Mouse (Mus musculus): ENCODE results near the gene Nrn1l. TPM values are rescaled to one million over a fixed set of nuclear protein-coding genes. Genes with fewer than 3 reads are reported as not detected.

Gene Nrn1l
- total RNA-seq, 1 experiment from 2014 or later = not detected

GRCm38 (mm10) chr8:105880754-105881520 lies 12.4 kb upstream of the Nrn1l start, which contains the start of gene Edc4:
Edc4 (plus strand) TSS chr8:105880881.
- ATAC-seq (ENCODE audit: extremely low read depth, insufficient number of reproducible peaks, low FRiP score, poor library complexity, severe bottlenecking) = peak; percentile 93

DNA sequence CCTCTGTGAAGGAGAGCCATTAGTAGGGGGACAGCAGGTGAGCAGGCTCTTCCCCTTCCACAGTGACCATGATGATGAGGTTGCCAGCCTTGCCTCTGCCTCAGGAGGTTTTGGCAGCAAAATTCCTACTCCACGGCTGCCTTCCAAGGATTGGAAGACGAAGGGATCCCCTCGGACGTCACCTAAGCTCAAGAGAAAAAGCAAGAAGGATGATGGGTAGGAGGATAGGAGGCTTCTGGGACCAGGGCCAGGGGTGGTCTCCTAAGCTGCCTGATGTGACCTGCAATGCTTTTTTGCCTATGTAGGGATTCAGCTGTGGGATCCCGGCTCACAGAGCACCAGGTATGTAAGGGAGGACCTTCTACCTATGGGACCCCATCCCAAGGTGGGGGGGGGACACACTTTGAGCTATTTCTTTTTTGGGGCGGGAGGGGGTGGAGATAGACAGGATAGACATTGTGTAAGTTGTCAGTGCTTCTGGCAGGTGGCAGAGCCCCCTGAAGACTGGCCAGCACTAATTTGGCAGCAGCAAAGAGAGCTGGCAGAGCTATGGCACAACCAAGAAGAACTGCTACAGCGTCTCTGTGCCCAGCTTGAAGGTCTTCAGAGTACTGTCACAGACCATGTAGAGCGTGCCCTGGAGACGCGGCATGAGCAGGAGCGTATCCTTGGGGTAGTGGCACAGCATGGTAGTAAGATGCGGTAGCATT lies 3.5 kb upstream of the Nrn1l start:
- no peak for ATAC-seq (ENCODE audit: extremely low read depth, insufficient number of reproducible peaks, low FRiP score, poor library complexity, severe bottlenecking)

DNA sequence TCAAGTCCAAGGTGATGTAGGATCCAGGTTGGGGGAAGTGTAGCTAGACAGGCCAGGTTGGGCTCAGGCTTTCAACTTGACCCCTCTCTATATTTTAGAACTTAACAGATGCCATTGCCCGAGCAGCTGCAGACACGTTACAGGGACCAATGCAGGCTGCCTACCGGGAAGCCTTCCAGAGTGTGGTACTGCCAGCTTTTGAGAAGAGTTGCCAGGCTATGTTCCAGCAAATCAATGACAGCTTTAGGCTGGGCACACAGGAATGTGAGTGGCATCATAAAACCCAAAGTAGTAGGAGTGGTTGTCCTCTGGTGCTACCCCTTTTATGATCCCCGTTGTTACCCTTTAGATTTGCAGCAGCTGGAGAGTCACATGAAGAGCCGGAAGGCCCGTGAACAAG lies 2.5 kb upstream of the Nrn1l start:
- no peak for ATAC-seq (ENCODE audit: extremely low read depth, insufficient number of reproducible peaks, low FRiP score, poor library complexity, severe bottlenecking)

DNA sequence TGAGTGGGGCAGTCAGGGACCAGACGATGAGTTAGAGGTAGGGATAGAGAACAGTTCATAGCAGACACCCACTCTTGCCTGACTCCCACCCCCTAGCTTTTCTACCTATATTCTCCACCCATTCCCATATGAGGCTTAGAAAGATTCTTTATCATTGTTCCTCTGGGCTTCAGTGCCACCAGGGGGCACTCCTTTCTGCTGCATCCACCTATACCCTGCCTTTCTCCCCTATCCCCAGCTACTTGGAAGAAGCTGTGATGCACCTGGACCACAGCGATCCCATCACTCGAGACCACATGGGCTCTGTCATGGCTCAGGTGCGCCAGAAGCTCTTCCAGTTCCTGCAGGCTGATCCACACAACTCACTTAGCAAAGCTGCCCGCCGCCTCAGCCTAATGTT lies 935 bp upstream of the Nrn1l start:
- ATAC-seq (ENCODE audit: extremely low read depth, insufficient number of reproducible peaks, low FRiP score, poor library complexity, severe bottlenecking) = no peak

DNA sequence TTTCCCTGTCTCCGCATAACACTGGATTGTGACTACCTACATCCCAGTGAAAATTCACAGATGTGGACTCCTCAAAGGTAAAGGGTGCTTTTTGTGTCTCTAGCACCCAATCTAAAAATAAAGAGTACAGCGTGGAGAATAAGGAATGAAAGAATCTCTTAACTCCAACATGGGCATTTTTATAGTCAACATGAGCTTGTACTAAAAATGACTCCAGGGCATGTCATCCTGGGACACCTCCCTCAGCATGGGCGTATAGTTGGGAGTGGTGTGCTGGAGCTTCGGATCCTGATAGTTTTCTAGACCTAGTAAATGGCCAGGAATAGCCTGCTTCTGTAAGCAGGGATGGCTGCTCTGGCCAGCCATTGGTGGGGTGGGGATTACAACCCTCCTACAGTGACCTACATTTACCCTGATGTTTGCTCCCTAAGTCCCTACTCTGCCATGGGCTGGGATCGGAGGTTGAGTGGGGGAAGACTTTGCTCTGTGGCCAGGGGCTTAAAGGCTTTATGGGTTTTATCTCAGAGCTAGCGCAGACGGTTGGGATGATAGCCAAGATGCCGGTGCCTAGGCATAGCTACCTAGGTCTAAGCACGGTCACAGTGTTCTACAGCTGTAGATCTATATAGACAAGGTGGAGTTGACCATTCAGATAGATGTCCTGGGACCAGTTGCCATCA lies 4.6 kb downstream of the Nrn1l start:
- ATAC-seq (ENCODE audit: extremely low read depth, insufficient number of reproducible peaks, low FRiP score, poor library complexity, severe bottlenecking) = no peak

DNA sequence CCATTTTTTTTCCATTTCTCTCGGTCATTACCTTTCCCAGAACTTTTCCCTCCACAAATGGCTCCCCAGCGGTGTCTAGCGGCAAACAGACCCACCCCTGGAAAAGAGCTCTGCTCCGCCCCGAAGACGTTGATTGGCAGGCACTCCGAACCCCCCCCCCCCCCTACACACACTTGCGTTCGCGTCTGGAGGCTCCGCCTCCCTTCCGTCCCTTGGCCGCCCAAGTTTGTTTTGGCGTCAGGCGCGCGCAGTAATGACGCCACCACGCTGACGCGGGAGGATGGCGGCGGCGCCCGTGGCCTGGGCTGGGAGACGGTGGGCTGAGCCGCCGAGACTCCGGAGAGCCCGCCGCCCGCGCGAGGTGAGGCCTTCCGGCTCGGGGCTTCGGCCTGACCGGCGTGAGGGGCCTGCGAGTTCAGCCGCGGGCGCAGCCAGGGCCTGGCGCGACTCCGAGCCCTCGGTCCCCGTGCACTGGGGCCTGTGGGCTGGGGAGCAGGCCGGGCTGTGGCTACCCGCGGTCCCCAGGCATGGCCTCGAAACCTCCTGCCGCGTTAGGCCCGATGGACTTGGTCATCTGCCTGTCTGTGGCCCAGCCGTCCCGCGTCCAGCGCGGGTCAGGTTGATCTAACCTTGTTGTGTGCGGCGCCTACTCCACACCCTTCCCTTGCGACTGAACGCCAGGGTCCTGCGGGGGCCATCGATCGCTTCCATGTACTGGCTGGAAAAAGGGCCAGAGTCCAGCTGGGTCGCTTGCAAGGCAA lies 7.0 kb downstream of the Nrn1l start, which contains the start of gene Pskh1:
Gene Pskh1 (plus strand): TSS at position 262 of the 761 bp plus-strand sequence.
- peak; percentile 97 for ATAC-seq (ENCODE audit: extremely low read depth, insufficient number of reproducible peaks, low FRiP score, poor library complexity, severe bottlenecking)

GRCm38 (mm10) chr8:105900941-105901616 lies 7.7 kb downstream of the Nrn1l start:
- no peak for ATAC-seq (ENCODE audit: extremely low read depth, insufficient number of reproducible peaks, low FRiP score, poor library complexity, severe bottlenecking)

- ATAC-seq (ENCODE audit: extremely low read depth, insufficient number of reproducible peaks, low FRiP score, poor library complexity, severe bottlenecking) = no peak
Measured at GRCm38 (mm10) chr8:105919390-105919789, 26.0 kb downstream of the Nrn1l start.

DNA sequence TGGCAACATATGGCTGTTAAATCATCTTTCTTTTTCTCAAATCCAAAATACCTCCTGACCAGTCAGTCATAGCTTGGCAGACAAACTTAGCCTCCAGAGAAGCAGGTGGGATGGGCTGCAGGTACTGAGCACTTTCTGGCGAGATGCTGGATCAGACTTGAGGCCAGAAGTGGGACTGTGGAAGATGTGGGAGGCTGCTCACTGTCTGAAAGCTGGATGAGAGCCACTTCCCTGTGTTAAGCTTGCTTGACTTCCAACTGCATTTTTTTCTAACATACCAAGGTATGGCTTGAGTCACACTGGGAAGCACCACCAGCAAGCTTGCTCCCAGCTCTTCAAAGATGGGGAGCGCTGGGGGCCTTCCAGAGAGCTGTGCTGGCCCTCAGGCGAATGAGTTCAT lies 31.8 kb downstream of the Nrn1l start:
- no peak for ATAC-seq (ENCODE audit: extremely low read depth, insufficient number of reproducible peaks, low FRiP score, poor library complexity, severe bottlenecking)

DNA sequence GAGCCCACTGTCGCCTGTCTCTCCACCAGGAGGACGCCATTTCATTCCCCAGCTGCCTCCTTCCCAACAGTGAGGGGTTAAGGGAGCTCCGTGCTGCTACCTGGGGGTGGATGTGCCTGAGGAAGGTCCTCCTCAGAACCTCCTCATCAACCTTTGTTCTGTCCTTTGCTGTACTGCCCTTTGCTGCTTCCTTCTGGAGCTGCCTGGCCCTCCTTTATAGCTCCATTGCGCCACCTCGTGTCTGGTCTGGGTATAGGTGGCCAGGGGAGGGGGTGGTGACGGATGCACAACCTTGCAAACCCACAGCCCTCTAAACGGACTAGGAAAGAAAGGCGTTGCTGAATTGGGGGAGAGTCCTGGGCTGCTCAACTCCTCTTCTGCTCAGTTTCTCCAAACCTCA lies 37.2 kb downstream of the Nrn1l start:
- peak; percentile 82 for ATAC-seq (ENCODE audit: extremely low read depth, insufficient number of reproducible peaks, low FRiP score, poor library complexity, severe bottlenecking)

DNA sequence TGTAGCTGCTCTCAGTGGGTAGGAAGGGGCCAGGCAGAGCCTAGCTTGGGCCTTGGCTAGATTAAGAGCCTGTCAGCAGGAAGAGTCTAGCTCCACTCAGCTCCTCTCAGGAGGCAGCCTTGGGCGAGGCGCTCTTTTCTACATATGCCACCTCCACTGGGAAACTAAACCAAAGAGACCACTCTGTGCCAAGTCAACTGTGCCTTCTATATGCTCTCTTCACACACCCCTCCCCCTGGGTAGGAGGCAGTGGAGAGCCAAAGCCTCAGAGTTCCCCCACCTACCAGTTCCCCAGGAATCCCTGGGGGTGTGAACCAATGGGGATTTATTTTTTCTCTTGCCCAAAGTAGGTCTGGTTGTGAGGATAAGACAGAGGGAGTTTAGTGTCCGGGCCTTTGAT lies 37.9 kb downstream of the Nrn1l start:
- ATAC-seq (ENCODE audit: extremely low read depth, insufficient number of reproducible peaks, low FRiP score, poor library complexity, severe bottlenecking) = no peak

DNA sequence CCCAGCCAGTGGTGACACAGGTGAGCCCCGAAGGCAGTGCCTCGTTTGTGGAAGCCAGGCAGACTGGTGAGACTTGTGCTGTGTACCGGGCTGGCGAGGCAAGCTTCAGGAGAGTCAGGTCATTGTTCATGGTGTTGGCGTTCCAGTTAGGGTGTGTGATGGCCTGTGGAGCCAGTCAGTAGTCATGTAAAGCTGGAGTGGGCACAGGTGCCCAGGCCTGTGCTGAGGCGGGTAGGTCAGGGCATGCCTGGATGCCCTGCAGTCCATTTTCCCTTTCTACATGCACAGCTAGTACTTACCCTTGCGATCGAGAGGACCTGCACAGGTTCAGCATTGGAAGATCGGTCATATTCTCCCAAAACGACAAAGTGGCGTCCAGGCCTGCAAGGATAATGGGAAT lies 39.2 kb downstream of the Nrn1l start:
- no peak for ATAC-seq (ENCODE audit: extremely low read depth, insufficient number of reproducible peaks, low FRiP score, poor library complexity, severe bottlenecking)

DNA sequence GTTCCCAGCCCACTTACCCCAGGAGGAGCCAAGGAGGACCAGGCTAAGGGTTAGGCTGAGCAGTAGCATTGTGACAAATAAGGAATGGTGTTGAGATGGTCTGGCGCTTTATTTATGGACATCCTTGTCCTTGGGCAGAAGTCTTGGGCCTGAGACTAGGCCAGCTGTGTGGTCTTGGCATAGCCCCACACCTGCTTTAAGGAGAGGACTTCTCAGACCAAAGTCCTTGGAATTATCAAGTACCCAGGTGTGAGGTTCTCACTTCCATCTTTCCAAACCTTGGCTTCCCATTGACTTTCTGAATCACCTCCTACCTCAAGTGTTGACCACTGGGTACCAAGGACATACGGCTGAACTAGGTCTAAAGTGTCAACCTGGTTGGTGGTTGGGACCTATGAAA lies 40.4 kb downstream of the Nrn1l start, which contains the start of gene Ctrl:
Gene Ctrl (minus strand): TSS at position 101 of the 400 bp plus-strand sequence.
- no peak for ATAC-seq (ENCODE audit: extremely low read depth, insufficient number of reproducible peaks, low FRiP score, poor library complexity, severe bottlenecking)

DNA sequence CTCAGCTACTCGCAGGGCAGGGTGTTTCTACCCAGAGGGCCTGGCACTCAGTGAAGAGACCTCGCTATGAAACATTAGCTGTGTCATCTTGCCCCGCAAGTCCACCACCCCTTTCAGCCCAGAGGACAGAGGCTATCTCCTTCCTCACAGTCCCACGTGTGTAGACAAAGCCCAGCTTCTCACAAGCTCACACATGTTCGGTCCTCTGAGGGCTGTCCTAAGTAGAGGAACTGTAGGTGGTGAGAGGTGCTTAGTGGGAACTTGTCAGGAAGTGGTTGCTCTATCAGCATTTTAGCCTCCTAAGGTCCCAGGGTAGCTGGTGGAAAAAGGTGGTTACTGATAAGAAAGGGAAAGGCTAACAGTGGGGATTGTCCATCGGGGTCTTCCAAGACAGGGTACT lies 41.7 kb downstream of the Nrn1l start:
- ATAC-seq (ENCODE audit: extremely low read depth, insufficient number of reproducible peaks, low FRiP score, poor library complexity, severe bottlenecking) = no peak

GRCm38 (mm10) chr8:105935863-105936603 lies 42.7 kb downstream of the Nrn1l start:
- no peak for ATAC-seq (ENCODE audit: extremely low read depth, insufficient number of reproducible peaks, low FRiP score, poor library complexity, severe bottlenecking)

DNA sequence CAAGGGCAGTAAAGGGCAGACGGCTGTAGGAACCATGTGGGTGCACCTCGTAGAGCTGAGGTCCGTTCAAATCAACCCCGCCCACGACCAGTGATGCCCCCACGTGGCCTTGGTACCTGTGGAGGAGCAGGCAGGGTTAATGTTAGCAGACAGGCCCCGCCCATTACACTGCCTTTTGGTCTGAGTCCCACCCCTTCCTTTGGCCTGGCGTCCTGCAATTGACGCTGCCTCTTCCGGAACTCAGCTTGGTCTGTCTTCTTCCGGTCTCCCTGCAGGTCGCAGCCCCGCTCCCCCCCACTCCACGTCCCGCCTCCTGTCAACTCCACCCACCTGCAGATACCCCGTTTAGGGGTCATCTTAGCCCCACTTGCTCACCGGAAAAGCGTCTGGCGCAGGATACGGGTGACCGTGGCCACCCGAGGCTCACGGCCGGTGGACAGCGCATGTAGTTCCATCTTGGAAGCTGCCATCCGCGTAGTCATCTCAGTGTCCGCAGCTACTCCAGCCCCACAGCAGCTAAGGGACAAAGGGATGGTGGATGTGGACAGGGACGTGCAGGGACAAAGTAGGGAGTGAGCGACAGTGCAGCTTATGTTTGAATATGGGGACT lies 43.6 kb downstream of the Nrn1l start:
- peak; percentile 82 for ATAC-seq (ENCODE audit: extremely low read depth, insufficient number of reproducible peaks, low FRiP score, poor library complexity, severe bottlenecking)

DNA sequence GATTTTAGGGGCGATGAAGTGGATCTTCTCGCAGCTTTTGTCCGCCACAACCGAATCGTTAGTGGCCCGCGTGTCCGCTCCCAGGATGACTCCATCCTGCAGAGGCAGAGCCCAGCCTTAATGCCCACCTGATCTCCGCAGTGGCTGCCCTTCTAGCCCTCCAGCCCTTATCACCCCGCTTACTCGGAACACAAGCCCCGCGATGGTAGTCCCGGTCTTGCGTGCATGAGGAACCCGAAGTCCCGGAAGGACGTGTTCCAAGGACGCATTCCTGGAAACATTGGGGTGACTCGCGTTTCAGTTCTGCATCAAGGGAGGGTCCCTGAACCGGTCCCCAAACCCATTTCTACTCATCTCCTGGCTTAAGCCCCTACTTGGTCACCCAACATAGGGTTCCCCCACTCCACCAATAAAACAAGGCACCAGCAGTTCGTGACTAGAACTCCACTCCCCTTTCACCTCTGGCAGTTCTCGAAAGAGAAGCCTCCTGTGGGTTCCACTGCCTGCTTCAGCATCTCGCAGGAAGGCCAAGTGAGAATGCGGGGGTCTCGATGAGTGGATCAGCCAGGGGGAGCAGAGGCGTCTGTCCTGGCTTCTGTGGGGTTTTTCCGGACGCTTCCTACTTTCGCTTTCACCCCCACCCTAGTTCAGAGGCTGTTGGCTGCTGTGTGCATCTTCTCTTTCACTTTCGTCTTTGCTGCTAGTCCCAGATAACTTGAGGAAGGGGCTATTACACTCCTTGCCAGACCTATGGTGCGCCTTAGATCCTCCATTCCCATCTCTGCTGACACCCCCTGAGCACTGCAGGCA lies 44.3 kb downstream of the Nrn1l start:
- ATAC-seq (ENCODE audit: extremely low read depth, insufficient number of reproducible peaks, low FRiP score, poor library complexity, severe bottlenecking) = peak; percentile 25

Measured in neutrophil, adult 5-6 weeks (primary cell).